Mouse (Mus musculus) c-Kit-positive CD71-positive TER-119-positive erythroid progenitor cells, embryonic 14.5 days (primary cell): ENCODE data around the gene Immp1l.

Source experiments
- DNase-seq: peaks from one replicate; pipeline ENCODE4 v3.0.0-alpha.2; 2013; ENCODE audit warnings: low spot score

The Immp1l gene

DNA sequence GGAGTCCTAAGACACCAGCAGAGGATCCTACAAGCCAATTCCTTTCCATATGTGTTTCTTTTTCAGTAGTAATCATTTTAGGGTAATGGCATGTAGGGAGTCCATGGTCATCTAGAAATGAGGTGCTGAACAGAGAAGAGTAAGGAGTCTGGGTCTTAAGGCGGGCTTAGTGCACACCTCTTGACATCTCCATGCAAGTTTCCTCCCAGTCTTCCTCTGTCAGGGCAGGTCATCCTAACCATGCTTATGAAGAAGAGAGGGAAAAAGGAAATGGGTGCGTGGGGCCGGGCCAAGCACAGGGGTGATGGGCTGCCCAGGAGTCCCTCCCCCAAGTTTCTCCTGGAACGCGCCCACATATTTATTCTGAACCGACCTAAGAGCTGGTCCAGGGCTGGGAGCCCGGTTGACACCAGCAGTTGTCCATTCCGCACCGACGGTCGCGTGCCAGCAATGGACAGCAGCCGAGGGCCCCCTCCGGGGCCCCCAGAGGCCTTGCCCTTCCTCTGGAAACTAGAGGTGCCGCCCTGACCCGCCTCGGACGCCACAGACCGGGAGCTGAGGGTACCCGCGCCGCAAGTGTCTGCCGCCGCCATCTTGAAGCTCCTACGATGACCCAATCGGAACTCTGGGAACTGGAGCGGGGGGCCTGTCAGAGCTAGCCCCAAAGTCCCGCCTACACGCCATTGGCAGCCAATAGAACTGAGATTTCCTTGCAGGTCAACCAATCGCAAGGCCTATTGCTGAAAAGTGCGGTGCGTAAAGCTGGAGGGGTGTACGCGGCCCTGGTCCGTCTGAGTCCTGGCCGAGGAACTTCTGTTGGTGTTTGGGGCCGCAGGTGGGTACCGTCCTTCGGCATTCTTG lies at the start of gene Immp1l, which contains the start of gene Elp4:
Gene Immp1l, plus strand, starts transcription at position 743 of the 861 bp plus-strand sequence.
Gene Elp4, minus strand, starts transcription at position 669 of the 861 bp plus-strand sequence.
- peak; percentile 97 for DNase-seq

DNA sequence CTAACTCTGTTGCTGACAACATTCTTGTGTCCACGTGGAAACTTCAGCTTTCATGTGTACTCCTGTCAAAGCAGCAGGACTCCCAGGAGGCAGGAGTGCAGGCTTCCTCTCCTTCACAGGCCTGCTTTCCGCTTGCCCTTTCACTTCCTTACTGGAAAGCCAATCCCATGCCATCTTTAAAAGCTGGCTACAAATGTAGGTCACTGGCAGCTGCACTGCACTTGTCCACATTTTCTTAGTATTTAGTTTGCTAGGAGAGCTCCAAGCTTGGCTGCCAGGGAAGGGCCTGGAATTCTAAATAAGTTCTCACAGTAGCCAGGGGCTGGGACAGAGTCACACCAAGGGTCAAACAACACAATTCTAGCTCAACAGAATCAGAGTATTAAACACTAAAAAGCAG lies 49.7 kb upstream of the Immp1l start:
- DNase-seq: no peak

DNA sequence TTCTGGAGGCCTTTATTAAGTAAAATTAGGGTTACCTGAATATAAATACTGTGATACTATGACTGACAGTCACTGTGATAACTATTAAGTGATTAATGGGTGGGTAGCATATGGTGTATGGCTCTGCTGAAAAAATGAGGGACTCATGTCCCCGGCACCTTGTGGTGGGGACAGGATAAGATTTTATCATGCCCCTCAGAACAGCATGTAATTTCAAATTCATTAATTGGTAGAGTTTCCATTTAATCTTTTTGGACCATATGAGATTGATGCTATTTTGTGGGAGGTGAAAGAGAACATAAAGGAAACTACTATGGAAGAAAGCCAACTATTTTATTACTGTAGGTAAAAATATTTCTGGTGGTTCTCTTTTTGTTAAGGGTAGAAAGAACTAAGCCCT lies 31.0 kb upstream of the Immp1l start:
- no peak for DNase-seq

DNA sequence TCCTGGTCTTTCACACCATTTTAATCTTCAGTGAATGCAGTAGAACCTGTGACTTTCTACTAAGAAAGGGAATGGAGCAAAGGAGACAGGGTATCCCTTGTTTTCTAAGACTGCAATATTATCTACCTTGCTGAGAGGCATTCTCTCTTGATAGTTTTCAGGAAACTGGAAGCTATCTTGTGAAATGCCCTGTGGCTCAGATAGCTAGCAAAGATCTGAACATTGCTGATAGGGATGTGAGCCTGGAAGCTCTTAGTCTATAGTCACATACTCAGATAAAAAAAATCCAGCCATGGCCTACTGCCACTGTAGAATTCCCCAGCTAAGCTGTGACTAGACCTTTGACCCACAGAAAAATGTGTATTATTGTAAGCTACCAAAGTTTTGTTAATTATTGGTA lies 13.6 kb upstream of the Immp1l start:
- no peak for DNase-seq

DNA sequence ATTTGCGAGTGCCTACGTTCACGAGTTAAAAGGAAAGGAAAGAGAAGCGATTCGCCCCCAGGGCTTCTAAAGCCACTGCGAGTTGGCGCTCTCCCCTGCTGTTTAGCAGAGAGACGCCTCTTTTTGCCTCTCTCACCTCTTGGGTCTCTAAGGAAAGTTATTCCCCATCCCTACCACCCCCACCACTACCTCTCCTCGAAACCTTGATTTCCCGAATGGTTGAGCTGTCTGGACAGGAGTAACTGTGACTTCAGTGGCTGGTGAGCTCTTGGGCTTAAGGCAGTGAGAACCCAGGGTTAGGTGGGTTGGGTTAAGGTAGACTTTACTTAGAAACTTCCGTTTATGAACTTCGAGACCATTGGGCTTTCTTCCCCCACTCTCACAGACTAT lies 314 bp downstream of the Immp1l start:
- DNase-seq: no peak

DNA sequence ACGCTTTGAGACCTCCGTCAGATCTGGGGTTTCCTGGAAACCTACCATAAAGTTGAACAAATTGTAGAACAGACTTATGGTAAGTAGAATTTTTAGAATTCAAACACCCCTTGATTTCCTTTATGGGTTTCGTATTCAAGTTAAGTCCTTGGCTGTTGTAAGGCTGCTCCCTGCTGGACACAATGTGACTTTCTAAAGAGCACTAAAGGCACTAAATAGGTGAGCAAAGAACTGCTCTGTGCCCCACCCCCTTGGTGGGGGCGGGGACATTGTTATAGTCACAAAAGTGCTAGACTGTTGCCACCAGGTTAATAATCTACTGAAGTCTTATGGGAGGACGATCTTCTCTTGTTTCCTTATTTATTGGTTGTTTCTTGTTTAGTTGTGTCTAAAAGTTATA lies 3.9 kb downstream of the Immp1l start:
- peak; percentile 34 for DNase-seq

DNA sequence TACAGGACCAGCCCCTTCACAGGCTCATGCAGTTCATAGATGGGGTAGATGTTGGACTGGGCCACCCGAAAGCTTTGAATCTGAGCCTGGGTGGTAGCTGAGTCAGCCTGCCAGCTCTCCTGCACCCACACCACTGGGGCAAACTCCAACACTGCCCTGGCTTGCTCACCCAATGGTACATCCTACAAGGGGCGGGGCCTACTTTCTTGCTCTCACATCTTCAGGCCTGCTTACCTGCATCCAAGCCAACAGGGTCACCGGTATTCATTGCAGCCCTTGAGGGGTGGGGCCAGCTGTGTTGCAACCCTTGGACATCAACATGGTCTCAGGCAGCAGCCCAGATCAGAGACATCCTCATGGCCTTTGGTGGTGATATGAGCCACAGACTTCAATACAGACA lies 6.2 kb downstream of the Immp1l start:
- DNase-seq: no peak

DNA sequence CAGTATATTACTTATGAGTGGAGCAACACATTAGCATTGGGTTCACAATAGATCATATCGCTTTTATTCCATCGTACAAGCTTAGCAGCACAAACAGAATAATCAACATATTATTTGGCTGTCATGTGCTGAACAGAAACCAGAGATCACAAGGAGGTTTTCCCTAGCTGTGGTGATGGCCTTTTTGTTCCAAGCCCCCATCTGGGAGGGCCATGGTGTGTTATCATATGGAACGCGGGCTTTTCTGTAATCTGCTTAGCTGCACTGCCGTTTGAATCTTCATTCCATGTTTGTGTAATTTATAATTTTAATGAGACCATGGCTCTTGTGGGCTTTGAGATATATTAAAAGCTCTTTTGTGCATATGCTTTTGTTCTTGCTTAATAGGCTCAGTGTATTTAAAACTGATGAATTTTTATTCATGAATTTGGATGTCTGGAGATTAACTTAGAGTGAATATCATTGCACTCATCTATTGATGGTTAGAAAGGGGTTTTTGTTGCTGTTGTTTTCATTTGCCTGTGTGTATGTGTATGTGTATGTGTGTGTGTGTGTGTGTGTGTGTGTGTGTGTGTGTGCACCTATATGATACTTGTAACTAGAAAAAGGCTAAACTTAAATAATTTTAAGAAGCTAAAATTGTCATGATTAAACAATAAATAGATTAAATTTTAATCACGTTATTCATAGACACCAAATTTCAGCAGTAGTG lies 9.4 kb downstream of the Immp1l start:
- DNase-seq: no peak

DNA sequence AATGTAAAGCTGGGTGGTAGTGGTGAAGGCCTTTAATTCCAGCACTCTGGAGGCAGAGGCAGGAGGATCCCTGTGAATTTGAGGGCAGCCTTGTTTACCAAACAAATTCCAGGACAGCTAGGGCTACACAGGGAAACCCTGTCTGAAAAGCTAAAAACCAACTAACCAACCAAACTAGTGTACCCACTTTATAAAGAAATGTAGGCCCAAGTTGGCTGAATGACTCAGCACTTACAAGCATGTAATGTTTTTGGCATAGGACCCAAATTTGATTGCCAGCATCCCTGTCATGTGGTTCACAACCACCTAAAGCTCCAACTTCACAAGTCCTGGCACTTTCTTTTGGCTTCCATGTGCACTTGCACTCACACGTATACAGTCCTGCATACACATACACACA lies 12.2 kb downstream of the Immp1l start:
- no peak for DNase-seq

DNA sequence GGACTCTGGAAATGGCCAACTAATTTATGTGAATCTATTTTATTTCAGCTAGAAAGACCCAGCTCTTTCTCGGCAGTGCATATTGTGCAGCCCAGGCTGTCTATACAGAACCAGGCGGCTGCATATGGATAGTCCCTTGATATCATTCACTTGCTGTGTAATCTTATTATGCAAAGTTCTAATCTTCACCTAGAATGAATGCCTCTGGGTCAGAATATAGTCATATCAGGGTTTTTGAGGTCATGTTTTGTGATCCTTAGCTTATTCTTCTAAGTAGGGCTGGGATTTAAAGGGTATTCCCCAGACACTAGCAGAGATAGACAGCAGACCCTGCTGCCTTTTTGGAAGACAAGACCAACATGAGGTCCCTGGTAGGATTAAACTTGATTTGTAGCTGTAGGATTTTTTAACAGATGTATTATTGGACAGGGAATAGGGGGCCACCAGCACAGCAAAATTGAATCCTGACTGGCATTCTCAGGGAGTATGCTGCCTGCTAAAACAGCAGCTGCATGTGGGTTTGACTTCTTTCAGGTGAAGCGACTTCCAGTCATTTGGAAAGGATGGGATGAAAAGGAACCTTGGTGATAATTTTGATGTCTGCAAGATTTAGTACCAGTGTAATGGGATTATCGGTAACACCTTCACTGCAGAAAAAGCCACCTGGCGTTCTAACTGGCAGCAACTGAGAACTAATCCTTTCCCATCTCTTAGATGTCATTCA lies 13.3 kb downstream of the Immp1l start:
- no peak for DNase-seq

DNA sequence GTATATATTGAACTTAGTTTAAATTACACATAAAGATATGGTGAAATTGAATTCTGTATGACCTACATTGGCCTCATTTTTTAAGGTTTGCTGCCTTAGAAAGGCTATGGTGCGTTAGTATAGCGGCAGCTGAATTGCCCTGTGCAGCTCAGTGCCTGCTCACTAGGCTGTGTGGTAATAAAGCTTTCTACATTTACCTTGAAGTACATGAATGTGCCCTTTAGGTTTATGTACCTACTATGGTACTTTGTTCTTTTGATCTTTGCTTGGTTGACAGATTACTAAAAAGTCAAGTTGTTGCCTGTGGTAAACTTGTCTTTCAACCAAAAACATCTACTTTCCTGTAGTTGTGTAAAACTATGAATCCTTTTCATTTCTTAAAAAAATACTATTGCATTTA lies 45.7 kb downstream of the Immp1l start:
- no peak for DNase-seq

DNA sequence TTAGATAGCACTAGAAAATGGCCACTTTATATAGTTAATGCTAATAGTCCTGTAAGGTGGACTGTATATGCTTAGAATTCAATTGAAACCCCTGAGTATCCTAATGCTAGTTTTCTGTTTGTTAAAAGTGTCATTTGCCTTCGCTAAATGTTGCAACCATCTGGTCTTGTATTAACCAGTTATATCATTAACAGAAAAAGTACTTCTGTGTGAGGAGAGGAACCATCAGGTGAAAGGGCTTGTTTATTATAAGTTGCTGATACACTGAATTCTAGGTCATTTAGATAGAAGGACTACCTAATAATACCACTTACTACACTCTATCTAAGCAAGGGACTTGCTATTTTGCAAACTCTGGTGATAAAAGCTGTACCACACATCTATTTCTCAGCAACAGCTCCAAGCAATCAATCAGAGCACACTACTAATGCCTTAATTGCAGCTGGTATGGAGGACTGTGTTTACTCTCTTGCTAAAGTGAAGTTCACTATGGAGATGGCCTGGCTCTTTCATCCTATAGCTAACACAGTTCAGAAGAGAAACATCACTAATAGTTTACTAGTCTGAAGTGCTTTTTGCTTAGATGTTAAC lies 47.0 kb downstream of the Immp1l start:
- DNase-seq: no peak

DNA sequence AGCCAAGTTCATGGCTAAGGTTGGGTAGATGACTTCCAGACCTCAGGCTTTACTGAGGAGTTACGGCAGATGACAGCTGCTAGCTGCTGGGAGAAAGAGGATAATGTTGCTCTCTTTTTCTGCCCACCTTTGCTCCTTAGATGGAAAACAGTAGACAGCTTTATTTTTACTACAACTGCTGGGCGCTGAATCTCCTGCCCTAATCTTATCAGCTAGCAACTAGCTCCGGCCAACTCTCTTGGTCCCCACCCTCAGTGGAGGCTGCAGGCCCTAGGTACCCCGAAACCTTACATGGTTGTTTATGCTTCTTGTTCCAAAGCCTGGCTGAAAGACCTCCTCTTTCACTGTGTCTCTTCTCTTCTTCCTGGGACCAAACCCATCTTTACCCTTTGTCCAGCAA lies 49.4 kb downstream of the Immp1l start:
- no peak for DNase-seq

DNA sequence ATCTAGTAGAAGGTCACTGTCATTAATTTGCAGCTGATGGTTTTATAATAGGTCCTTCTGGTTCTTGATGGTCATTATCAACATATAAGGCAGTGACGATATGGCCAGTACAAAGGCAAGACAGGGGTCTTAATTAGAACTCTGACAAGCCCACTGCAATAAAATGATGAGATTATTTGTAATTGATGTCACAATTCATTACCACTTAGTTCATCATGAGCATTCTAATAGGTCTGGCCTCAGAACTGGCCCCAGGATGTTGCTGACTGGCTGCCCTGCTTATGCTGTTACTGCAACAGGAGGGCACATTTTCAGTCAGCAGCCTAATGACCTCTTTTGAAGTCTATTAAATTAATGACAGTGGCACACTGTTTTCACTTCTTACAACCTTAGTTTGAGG lies 59.0 kb downstream of the Immp1l start:
- no peak for DNase-seq

DNA sequence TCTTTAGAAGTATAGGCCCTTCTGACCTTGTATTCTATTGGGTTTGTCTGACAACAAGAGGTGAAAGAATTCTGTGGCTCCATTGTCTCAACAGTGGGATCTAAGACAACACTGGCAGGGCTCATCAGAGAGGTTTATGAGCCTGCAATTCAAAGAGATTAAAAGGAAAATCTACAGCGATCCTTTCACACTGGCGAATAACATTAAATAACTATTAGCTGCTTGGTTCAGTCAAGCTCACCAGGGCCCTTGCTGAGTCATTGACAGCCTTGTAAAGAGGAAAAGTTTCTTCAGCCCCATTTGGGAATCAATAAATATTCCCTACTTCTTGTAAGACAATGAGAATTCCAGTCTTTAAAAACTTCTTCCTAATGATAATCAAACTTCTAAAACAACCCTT lies 69.5 kb downstream of the Immp1l start:
- DNase-seq: no peak

DNA sequence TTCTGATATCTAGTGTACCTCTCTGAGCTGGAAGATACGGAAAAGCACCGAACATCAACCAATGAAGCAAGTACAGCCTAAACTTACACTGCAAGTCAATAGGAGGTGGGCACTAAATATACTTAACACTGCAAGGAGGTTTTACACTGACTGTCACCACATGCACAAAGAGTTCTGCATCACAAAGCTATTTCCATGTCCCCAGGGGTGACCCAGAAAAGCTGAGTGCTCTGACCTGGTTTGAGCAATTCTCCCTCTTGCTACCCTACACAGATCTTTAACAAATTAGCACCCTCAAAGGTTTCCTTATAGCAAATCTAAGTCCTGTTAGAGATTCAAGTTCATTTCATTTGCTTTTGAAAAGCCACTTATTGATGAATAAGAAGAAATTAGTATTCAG lies 73.6 kb downstream of the Immp1l start:
- no peak for DNase-seq

DNA sequence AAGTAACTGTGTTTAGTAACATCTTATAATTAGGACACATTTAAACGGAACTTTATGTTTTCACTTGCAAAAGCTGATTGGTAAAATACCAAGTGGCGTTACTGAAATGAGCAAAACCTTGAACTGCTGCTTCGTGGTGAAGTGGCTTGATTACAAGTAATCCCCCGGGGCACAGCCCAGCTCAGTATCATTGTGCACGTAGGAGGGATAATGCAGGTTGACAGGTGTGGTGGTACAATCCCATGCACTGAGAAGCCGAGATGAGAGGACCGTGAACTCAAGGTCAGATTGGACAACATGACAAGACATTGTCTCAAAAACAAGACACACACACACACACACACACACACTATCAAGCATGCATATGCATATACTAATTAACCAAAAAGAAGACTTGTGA lies 80.8 kb downstream of the Immp1l start:
- DNase-seq: no peak

DNA sequence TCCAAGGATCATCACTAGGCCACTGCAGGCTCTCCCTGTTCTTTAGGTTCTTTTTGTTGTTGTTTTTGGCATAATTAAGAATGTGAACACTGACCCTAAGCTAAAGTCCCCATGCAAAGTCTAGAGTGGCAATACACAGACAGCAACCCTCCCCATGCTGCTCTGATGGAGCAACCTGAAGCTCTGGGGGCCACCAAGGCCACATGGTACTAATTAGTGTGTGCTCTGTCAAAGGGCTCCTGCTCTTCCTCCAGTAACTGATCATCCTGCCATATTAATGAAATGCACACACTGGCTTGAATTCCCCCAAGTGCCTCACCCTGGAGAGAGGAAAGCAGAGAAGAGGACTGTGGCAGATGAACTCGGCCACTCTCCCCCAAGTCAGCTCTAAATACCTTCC lies 82.7 kb downstream of the Immp1l start:
- no peak for DNase-seq

DNA sequence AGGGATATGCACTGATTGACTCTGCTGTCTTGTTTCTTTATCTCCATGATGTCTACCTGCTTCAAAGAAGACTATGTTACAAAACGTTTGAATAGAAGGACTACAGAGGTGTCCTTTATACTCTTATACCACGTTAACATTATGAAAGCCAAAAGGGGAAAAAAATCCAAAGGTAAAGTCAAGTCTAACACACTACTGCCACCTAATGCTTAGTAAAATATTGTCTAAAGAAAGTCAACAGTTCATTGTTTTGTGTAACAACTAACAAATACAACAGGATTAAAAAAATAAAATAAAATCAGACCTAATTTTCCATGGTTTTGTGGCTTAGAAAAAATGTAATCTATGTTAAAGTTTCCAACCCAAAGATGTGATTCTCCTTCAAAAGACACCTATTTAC lies 83.6 kb downstream of the Immp1l start:
- no peak for DNase-seq

DNA sequence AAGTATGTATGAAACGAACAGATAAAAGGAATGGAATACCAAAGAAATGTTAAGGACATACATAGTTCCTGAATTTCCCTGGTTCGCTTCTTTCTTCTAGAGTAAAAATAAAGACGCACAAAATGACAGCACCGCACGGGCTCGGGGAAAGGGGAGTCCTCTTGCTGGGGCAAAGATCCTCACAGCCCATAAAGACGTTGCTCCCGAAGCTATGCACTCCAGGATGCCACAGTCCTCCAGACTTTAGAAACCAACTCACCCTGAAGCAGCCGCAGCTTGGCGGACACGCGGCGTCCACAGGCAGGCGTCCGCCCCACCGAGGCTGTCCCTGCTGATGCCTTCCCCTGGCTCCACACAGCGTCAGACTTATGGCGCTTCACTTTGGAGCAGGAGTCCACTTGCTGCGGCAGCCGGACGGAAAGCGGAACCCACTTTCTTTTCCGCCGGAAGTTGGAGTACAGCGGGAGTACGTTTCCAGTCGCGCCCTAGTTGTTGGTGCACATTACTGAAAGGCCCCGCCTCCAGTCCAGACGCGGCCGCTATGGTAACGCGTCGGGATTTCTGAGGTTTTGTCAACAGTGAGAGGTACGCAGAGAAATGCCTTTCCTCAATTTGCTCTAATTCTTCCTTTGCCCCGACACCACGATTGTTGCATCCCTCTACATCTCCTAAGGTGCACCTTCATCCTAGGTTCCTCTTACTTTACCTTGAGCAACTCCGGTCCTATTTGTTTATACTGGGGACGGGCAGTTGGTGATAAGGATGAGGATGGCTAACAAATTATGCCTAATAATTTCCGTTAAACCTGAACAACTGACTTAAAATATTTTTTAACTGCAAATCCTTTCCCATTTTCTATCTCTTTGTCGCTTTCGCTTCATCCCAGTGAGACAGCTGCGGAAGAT lies 98.6 kb downstream of the Immp1l start, which contains the start of gene Dnajc24:
Gene Dnajc24, minus strand, starts transcription at position 715 of the 905 bp plus-strand sequence.
- peak; percentile 88 for DNase-seq

DNA sequence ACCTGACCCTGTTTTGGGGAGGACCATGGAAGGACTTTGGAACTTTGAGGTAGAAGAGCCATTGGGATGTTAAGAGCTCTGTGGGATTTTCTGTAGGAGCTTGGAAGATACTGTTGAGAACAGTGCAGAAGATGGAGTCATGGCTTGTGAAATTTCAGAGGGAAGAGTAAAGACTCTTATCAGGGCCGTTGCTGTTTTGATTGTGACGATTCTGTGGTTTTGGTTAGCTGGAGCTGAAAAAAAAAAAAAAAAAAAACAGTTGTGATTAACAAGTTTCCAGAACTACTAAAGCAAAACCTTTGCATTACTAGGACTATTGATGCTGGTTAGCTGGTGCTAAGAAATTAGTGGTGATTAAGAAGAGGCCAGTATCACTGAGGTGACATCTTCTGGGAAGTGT lies 104.0 kb downstream of the Immp1l start:
- DNase-seq: no peak
